ENCODE assay signal across 9 mouse cellular contexts in the genomic region with DNA sequence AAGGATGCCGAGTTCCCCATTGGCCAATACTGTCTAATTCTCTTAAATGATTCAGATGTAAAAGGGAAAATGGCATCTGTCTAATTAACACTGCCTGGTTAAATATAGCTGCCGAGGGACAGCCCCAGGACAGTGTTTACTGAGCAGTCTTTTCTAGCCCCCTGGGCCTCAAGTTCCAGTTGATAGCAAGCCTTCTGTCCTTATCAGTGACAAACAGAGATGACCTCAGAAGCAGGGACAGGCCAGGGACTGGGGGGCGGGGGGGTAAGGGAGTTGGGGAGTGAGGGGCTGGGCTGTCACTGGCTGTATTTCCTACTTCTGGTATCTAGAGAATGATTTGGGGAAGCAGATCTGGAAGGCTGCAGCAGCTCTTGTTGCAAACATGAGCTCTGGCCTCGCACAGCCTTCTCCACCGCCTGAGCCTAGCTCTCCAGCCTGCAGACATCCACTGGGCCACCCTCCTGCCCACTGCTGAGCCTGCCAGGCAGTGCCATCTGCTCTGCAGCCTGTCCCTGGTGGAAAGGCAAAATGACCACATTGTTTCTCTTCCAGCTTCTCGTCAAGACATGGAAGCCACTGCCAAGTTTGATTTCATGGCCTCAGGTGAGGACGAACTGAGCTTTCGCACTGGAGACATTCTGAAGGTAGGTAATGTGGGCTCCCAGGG. TPM values are rescaled to one million over a fixed set of nuclear protein-coding genes. Genes with fewer than 3 reads are reported as not detected.
A peak's percentile ranks its signal among the peaks of the same experiment; 100 is the strongest.
DNase-seq lines count a peak whose midpoint lies in the region; ATAC-seq lines count a peak whose summit lies in the region.
"Had no signal": no experiment of that assay in that cellular context is flagged by ENCODE, and none has a peak within 500 bp of the region (broad histone marks: within the 10 kb centered on the region; RNA-seq: fewer than 3 reads in every experiment).

No protein-coding gene starts in this region.

- H3K27me3 ChIP-seq in megakaryocyte, embryonic 14.5 days (replicated peaks) = no peaks in the 10 kb centered on the region
- no peaks in the 10 kb centered on the region for H3K27me3 ChIP-seq in hindbrain, embryonic 15.5 days

- 47% methylated on average over 8 of the region's 8 CpGs for WGBS in hindbrain, embryonic 15.5 days

- peak overlapping the region; percentile 93 for H3K4me3 ChIP-seq in megakaryocyte, embryonic 14.5 days (replicated peaks)
- H3K4me3 ChIP-seq in hindbrain, embryonic 15.5 days = no peak overlapping the region
- H3K4me3 ChIP-seq: limb, embryonic 15.5 days had no signal

- peak; percentile 90 for DNase-seq in cerebellum, adult 11 months
- peak; percentile 78 to 85 for DNase-seq in spleen, postnatal 36 days (ENCODE audit: low spot score in 2 of 2)
- no peak for DNase-seq in thymus, adult 18-20 months
- no peak for DNase-seq in right cerebral cortex, postnatal 4 days

- H3K9ac ChIP-seq in hindbrain, embryonic 15.5 days = no peak overlapping the region
- H3K9ac ChIP-seq: limb, embryonic 15.5 days had no signal

- no peak overlapping the region for H3K27ac ChIP-seq in hindbrain, embryonic 15.5 days (replicated peaks)
- H3K27ac ChIP-seq: limb, embryonic 15.5 days had no signal

- H3K4me1 ChIP-seq in megakaryocyte, embryonic 14.5 days = peaks cover 97% of the 10 kb centered on the region
- H3K4me1 ChIP-seq in hindbrain, embryonic 15.5 days (replicated peaks) = peaks cover 5% of the 10 kb centered on the region; the same call in 1 of the 2 replicates
- H3K4me1 ChIP-seq: limb, embryonic 15.5 days had no signal

- peaks cover 41% of the 10 kb centered on the region for H3K36me3 ChIP-seq in megakaryocyte, embryonic 14.5 days (replicated peaks; ENCODE audit: low read length)
- H3K36me3 ChIP-seq in hindbrain, embryonic 15.5 days = no peaks in the 10 kb centered on the region
- H3K36me3 ChIP-seq: limb, embryonic 15.5 days had no signal

- ATAC-seq in megakaryocyte, adult 5-6 weeks (ENCODE audit: poor library complexity, severe bottlenecking) = no peak
- ATAC-seq in hindbrain, embryonic 15.5 days (ENCODE audit: low FRiP score, low read depth) = 0 out of 2 replicates have a peak, but pooled peaks have one; percentile 27

- no peak overlapping the region for H3K4me2 ChIP-seq in hindbrain, embryonic 15.5 days
- H3K4me2 ChIP-seq: limb, embryonic 15.5 days had no signal

- 0 out of 2 replicates have a peak, but pooled peaks cover 6% of the 10 kb centered on the region for H3K9me3 ChIP-seq in megakaryocyte, embryonic 14.5 days
- no peaks in the 10 kb centered on the region for H3K9me3 ChIP-seq in hindbrain, embryonic 15.5 days
- H3K9me3 ChIP-seq: limb, embryonic 15.5 days had no signal

RNA-seq across cellular contexts. Expression of gene Fam83f, which starts 48.3 kb away (rescaled TPM):
- polyA plus RNA-seq in megakaryocyte, embryonic 14.5 days (2012; ENCODE audit: insufficient read depth, low replicate concordance) = 0.64 and 1.1 TPM in 2 replicates
- total RNA-seq in megakaryocyte, adult 5-6 weeks (2015) = 1.0 and 1.5 TPM in 2 replicates
- 1.7 and 2.6 TPM in 2 replicates for total RNA-seq in megakaryocyte, adult 5-6 weeks (2017)
- 0.09 and 0.35 TPM in 2 replicates for polyA plus RNA-seq in hindbrain, embryonic 15.5 days (2015; fragmentation: Nextera tagmentation; extraction: Ambion mirVana)

RNA-seq across cellular contexts. Expression of gene Grap2, which starts 50.9 kb away (rescaled TPM):
- 136 and 290 TPM in 2 replicates for polyA plus RNA-seq in megakaryocyte, embryonic 14.5 days (2012; ENCODE audit: insufficient read depth, low replicate concordance)
- total RNA-seq in megakaryocyte, adult 5-6 weeks (2015) = 3.6 and 4.3 TPM in 2 replicates
- 7.3 and 7.4 TPM in 2 replicates for total RNA-seq in megakaryocyte, adult 5-6 weeks (2017)
- polyA plus RNA-seq in hindbrain, embryonic 15.5 days (2015; fragmentation: Nextera tagmentation; extraction: Ambion mirVana) = 0.25 and 0.30 TPM in 2 replicates

RNA-seq across cellular contexts. Expression of gene Enthd1, which starts 58.3 kb away (rescaled TPM):
- not detected in 2 replicates for polyA plus RNA-seq in megakaryocyte, embryonic 14.5 days (2012; ENCODE audit: insufficient read depth, low replicate concordance)
- total RNA-seq in megakaryocyte, adult 5-6 weeks (2015) = 0.11 TPM in 1 of 2 replicates, not detected in the other
- 0.18 TPM in 1 of 2 replicates, not detected in the other for total RNA-seq in megakaryocyte, adult 5-6 weeks (2017)
- not detected in 2 replicates for polyA plus RNA-seq in hindbrain, embryonic 15.5 days (2015; fragmentation: Nextera tagmentation; extraction: Ambion mirVana)
- total RNA-seq: adrenal gland, adult 18-20 months had no signal

Comparison
In these comparisons a context has a peak if more than half of its experiments do, and no peak if none do; other contexts are left out.
1. DNase-seq: peak in cerebellum, adult 11 months (single experiment) and spleen, postnatal 36 days (2 of 2); none in thymus, adult 18-20 months (0 of 2) and right cerebral cortex, postnatal 4 days (single experiment).
2. RNA of gene Grap2, which starts 50.9 kb away (polyA plus RNA-seq): 136 to 290 TPM in megakaryocyte, embryonic 14.5 days; 0.25 to 0.30 TPM in hindbrain, embryonic 15.5 days; every median in the first group is over 100 times any median in the second.